Mouse (Mus musculus): ENCODE data around the gene Fyn. TPM values are rescaled to one million over a fixed set of nuclear protein-coding genes. Genes with fewer than 3 reads are reported as not detected.

The Fyn gene
- polyA plus RNA-seq, 1 experiment from 2014 or later: 42.7 TPM

DNA sequence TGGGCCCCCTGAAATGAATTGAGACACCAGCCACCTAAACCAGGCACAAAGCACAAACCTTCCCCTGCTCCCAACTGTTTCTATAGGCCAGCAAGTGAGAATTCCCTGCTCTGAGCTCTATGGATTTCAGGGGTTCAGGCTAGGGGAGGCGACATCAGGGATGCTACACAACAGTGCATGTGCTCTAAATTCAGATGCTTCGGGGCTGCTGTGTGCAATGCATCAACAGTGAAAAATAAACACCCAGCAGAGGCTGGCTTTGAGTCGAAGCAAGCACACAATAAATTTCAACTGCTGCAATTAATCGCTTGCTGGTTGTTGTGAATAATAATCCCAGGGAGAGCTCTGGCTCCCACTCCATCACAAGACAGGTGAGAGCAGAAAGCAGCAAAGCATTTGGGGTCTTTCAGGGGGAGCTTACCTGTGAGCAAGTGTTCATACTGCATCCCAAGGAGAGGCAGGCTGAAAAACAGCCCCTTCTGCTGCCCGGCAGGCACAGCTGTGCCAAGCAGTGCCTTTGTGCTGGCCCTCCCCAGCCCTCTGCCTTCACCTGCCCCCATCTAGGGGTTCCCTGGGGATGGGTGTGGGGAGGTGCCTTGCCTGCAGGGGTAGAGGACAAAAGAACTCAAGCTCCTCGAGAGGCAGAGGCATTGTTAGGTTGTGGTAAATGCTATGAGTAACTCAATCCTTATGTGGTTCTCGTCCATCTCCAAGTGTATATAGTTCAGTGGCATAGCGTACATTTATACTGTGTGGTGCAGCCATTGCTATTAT, 219.5 kb downstream of the Fyn start:
- Histone ChIP-seq H3K4me3 (ENCODE audit: low read depth, low read length) (no peak overlapping the region), H3K9ac (ENCODE audit: low read length) (peak overlapping the region; percentile 20; the same call in 1 of the 2 replicates), H3K4me2 (ENCODE audit: low read depth, low read length, severe bottlenecking) (no peak overlapping the region), H3K36me3 (ENCODE audit: control insufficient read depth, insufficient read depth, low read length) (no peaks in the 10 kb centered on the region), H3K9me3 (ENCODE audit: control insufficient read depth, low read length) (no peaks in the 10 kb centered on the region), H3K27ac (ENCODE audit: low read depth, low read length) (peak overlapping the region; percentile 12; the same call in 1 of the 2 replicates), H3K27me3 (ENCODE audit: control insufficient read depth, insufficient read depth, low read length) (no peaks in the 10 kb centered on the region), H3K4me1 (replicated peaks; ENCODE audit: control insufficient read depth, insufficient read depth, low read length) (peaks cover 5% of the 10 kb centered on the region; the same call in 1 of the 2 replicates)
- DNase-seq (ENCODE audit: low spot score) (peak; percentile 44), ATAC-seq (replicated peaks; ENCODE audit: low FRiP score) (no peak; the same call in 1 of the 2 replicates)
- 60% methylated on average over 8 of the region's 8 CpGs for WGBS

DNA sequence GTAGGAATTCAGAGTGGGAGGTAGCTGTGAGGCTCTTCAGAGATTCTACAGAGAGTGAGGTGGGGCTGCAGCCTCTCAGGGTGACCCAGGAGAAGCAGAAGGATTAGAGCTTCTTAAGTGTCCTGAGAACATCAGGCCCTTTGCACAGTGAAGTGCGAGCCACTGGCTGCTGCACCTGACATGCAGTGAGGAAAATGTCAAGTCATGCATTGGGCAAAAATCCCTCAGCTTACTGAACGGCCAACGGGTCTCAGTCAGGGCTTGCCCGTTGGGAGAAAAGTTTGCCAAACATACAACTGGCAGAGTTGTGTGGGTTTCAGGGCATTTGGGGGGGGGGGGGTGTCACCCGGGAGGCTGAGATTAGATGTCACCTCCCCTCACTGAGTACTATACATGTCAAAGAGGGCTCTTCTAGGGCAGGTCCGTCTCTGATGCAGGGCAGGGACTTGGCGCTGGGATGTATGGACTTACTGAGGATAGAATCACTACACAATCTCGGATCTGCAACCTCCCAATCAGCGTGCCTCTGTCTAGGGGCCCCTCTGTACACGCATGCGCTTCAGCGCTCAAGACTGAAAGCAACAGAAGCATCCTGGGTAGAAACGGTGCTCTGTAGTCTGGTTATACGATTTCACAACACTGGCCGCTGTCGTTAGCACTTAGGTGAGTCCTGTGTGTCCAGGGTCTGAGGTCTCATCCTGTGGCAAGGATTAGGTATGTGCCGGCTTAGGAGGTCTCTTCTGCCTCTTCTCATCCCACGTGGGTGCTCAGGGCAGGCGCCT, 221.3 kb downstream of the Fyn start:
- WGBS: 82% methylated on average over 19 of the region's 19 CpGs
- DNase-seq (ENCODE audit: low spot score): peak; percentile 48

DNA sequence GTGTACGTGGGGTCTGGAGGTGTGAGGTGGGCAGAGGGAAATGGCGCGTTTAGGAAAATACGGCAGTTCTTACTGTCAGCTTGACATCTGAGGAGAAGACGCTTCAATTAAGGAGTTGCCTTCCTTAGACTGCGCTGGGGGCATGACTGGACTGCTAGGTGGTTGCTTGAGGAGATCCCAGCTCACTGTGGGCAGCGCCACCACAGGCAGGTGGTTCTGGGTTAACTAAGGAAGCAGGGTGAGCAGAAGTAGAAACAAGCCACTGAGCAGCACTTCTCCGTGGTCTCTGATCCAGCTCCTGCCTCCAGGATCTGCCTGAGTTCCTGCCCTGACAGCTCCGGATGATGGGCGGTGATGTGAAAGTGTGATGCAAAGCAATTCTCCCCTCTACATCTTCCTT, 222.0 kb downstream of the Fyn start:
- WGBS: 92% methylated on average over 10 of the region's 10 CpGs
- no peaks in the 10 kb centered on the region for H3K9me3 ChIP-seq (ENCODE audit: control insufficient read depth, low read length)
- peak; percentile 37 for DNase-seq (ENCODE audit: low spot score)
- no peak overlapping the region for H3K27ac ChIP-seq (ENCODE audit: low read depth, low read length)
- ATAC-seq (replicated peaks; ENCODE audit: low FRiP score): no peak
- H3K4me3 ChIP-seq (ENCODE audit: low read depth, low read length): no peak overlapping the region
- H3K9ac ChIP-seq (ENCODE audit: low read length): no peak overlapping the region
- no peak overlapping the region for H3K4me2 ChIP-seq (ENCODE audit: low read depth, low read length, severe bottlenecking)
- no peaks in the 10 kb centered on the region for H3K27me3 ChIP-seq (ENCODE audit: control insufficient read depth, insufficient read depth, low read length)
- H3K4me1 ChIP-seq (replicated peaks; ENCODE audit: control insufficient read depth, insufficient read depth, low read length): peaks cover 5% of the 10 kb centered on the region; the same call in 1 of the 2 replicates
- no peaks in the 10 kb centered on the region for H3K36me3 ChIP-seq (ENCODE audit: control insufficient read depth, insufficient read depth, low read length)

More for the DNA sequence above, 221.3 kb downstream of the Fyn start:
- no peak overlapping the region for H3K4me3 ChIP-seq (ENCODE audit: low read depth, low read length)
- H3K9ac ChIP-seq (ENCODE audit: low read length): no peak overlapping the region
- H3K27me3 ChIP-seq (ENCODE audit: control insufficient read depth, insufficient read depth, low read length): no peaks in the 10 kb centered on the region
- H3K36me3 ChIP-seq (ENCODE audit: control insufficient read depth, insufficient read depth, low read length): no peaks in the 10 kb centered on the region
- ATAC-seq (replicated peaks; ENCODE audit: low FRiP score): no peak
- no peak overlapping the region for H3K27ac ChIP-seq (ENCODE audit: low read depth, low read length)
- H3K4me1 ChIP-seq (replicated peaks; ENCODE audit: control insufficient read depth, insufficient read depth, low read length): peaks cover 5% of the 10 kb centered on the region; the same call in 1 of the 2 replicates
- H3K4me2 ChIP-seq (ENCODE audit: low read depth, low read length, severe bottlenecking): no peak overlapping the region
- H3K9me3 ChIP-seq (ENCODE audit: control insufficient read depth, low read length): no peaks in the 10 kb centered on the region

DNA sequence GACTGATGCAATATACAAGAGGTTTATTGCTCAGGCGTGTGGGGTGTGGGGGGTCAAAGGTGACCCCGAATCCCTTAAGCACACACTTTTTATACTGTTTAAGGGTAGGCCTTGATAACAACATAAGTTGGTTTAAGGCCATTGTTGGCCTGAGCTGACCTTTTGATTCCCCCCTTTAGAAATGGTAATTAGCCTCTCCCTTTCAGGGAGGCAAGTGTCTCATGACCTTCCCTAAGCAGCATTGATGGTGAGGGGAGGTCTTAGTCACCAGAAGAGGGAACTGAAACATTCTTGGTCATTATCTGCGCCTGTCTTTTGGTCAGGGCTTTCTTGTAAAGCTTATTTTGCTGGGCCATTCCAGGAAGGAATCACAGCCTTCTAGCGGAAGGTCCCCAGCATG, 223.8 kb downstream of the Fyn start:
- ATAC-seq (replicated peaks; ENCODE audit: low FRiP score): no peak
- Histone ChIP-seq H3K9ac (ENCODE audit: low read length) (no peak overlapping the region), H3K4me1 (replicated peaks; ENCODE audit: control insufficient read depth, insufficient read depth, low read length) (peaks cover 8% of the 10 kb centered on the region; the same call in 1 of the 2 replicates), H3K27me3 (ENCODE audit: control insufficient read depth, insufficient read depth, low read length) (no peaks in the 10 kb centered on the region), H3K4me3 (ENCODE audit: low read depth, low read length) (no peak overlapping the region), H3K36me3 (ENCODE audit: control insufficient read depth, insufficient read depth, low read length) (no peaks in the 10 kb centered on the region), H3K27ac (ENCODE audit: low read depth, low read length) (no peak overlapping the region), H3K9me3 (ENCODE audit: control insufficient read depth, low read length) (no peaks in the 10 kb centered on the region), H3K4me2 (ENCODE audit: low read depth, low read length, severe bottlenecking) (no peak overlapping the region)
- peak; percentile 4 for DNase-seq (ENCODE audit: low spot score)
- 64% methylated on average over 4 of the region's 4 CpGs for WGBS

DNA sequence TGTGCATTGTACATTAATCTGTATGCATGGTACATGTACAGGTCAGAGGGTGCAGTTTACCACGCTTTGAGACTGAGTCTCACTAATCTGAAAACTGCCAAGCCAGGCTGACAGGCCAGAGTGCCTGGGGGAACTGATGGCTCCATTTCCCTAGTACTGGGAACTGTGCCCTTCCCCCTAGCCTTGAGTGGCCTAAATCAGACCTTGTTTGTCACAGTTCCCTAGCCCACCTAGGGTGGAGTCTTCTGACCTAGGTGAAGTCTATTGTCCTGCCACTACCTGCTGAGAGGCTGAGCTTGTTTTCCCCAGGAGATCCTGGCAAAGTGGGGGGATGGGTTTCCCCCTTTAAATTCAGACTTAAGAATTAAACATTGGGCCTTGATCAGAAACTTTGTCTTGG, 226.1 kb downstream of the Fyn start:
- Histone ChIP-seq H3K27ac (ENCODE audit: low read depth, low read length) (no peak overlapping the region), H3K4me1 (replicated peaks; ENCODE audit: control insufficient read depth, insufficient read depth, low read length) (peaks cover 8% of the 10 kb centered on the region; the same call in 1 of the 2 replicates), H3K4me2 (ENCODE audit: low read depth, low read length, severe bottlenecking) (no peak overlapping the region), H3K4me3 (ENCODE audit: low read depth, low read length) (no peak overlapping the region), H3K36me3 (ENCODE audit: control insufficient read depth, insufficient read depth, low read length) (no peaks in the 10 kb centered on the region), H3K9ac (ENCODE audit: low read length) (no peak overlapping the region), H3K9me3 (ENCODE audit: control insufficient read depth, low read length) (no peaks in the 10 kb centered on the region), H3K27me3 (ENCODE audit: control insufficient read depth, insufficient read depth, low read length) (no peaks in the 10 kb centered on the region)
- ATAC-seq (replicated peaks; ENCODE audit: low FRiP score) (no peak), DNase-seq (ENCODE audit: low spot score) (peak; percentile 15)
- 75% methylated on average over 1 of the region's 1 CpGs for WGBS

DNA sequence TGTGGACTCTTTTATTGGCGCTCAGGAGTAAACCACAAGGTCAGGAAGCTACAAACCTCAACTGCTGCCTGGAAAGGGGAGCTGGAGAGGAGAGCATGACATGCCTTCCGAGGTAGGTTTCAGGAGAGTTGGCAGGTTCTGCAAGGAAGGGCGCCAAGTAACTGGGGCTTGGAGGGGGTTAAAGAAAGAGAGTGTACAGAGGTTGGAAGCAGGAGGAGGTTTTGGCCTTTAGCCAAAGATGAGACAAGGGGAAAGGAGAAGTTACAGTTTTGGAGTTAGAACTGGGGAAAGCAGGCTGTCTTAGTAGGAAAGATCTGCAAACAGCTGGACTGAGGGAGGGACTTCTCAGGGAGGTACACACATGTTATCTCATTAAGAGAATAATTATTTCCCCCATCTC, 227.2 kb downstream of the Fyn start:
- H3K9ac ChIP-seq (ENCODE audit: low read length): no peak overlapping the region
- WGBS: 90% methylated on average over 3 of the region's 3 CpGs
- no peaks in the 10 kb centered on the region for H3K36me3 ChIP-seq (ENCODE audit: control insufficient read depth, insufficient read depth, low read length)
- peaks cover 8% of the 10 kb centered on the region; the same call in 1 of the 2 replicates for H3K4me1 ChIP-seq (replicated peaks; ENCODE audit: control insufficient read depth, insufficient read depth, low read length)
- DNase-seq (ENCODE audit: low spot score) (peak; percentile 28), ATAC-seq (replicated peaks; ENCODE audit: low FRiP score) (no peak)
- H3K4me3 ChIP-seq (ENCODE audit: low read depth, low read length): no peak overlapping the region
- no peaks in the 10 kb centered on the region for H3K27me3 ChIP-seq (ENCODE audit: control insufficient read depth, insufficient read depth, low read length)
- H3K9me3 ChIP-seq (ENCODE audit: control insufficient read depth, low read length): no peaks in the 10 kb centered on the region
- no peak overlapping the region for H3K4me2 ChIP-seq (ENCODE audit: low read depth, low read length, severe bottlenecking)
- H3K27ac ChIP-seq (ENCODE audit: low read depth, low read length): no peak overlapping the region

DNA sequence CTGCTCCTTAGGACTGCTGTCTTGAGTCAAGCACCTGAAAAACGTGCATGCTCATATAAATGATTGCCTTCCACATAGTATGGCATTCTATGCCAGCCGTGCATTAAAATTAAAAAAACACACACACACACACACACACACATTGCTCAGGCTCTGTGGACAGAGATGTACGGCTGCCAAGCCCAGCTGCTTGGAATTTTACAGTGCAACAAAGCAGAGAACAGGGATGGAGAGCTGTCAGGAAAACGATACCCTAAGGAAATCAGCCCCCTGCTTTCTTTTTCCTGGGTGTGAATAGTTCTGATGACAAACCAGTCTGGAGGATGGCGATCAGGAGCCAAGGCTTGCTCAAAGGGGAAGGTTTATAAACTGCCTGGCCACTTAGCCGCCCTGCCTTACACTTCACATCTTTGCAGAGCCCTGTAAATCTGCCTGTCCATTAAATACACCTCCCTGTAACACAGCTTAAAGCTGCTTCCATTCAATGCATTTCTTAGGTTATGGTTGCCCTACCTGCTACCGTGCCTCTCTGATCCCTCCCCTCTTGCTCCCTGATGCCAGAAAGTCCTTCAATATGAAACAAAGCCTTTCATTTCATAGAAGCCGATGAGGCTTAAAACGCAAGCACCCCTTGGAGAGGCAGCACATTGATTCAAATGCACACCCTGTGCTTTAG, 228.6 kb downstream of the Fyn start:
- no peaks in the 10 kb centered on the region for H3K9me3 ChIP-seq (ENCODE audit: control insufficient read depth, low read length)
- no peak overlapping the region for H3K4me3 ChIP-seq (ENCODE audit: low read depth, low read length)
- peak; percentile 43 for DNase-seq (ENCODE audit: low spot score)
- no peak overlapping the region for H3K4me2 ChIP-seq (ENCODE audit: low read depth, low read length, severe bottlenecking)
- peaks cover 8% of the 10 kb centered on the region; the same call in 1 of the 2 replicates for H3K4me1 ChIP-seq (replicated peaks; ENCODE audit: control insufficient read depth, insufficient read depth, low read length)
- no peak overlapping the region; the same call in 1 of the 2 replicates for H3K9ac ChIP-seq (ENCODE audit: low read length)
- no peaks in the 10 kb centered on the region for H3K36me3 ChIP-seq (ENCODE audit: control insufficient read depth, insufficient read depth, low read length)
- no peak for ATAC-seq (replicated peaks; ENCODE audit: low FRiP score)
- H3K27me3 ChIP-seq (ENCODE audit: control insufficient read depth, insufficient read depth, low read length): no peaks in the 10 kb centered on the region
- no peak overlapping the region for H3K27ac ChIP-seq (ENCODE audit: low read depth, low read length)
- 43% methylated on average over 9 of the region's 9 CpGs for WGBS

DNA sequence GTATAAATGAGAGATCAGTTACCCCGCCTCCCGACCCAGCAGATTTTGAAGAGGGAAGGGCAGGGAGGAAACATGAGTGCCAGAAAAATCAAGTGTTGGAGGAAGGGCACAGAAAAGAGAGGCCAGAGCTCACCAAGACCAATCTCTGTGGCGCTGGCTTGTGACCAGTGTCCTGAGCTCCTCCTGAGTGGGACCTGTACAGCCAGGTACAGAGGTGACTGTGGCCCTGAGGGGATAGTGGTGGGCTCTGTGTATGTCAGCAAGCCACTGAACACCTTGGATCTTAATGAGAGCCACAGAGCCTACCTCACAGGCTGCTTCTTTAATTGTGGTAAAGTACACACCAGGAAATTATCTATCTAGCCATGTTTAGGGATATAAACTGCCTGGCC, 229.1 kb downstream of the Fyn start:
- no peaks in the 10 kb centered on the region for H3K36me3 ChIP-seq (ENCODE audit: control insufficient read depth, insufficient read depth, low read length)

More for the DNA sequence above, 229.1 kb downstream of the Fyn start:
- no peak overlapping the region for H3K4me3 ChIP-seq (ENCODE audit: low read depth, low read length)
- no peaks in the 10 kb centered on the region for H3K27me3 ChIP-seq (ENCODE audit: control insufficient read depth, insufficient read depth, low read length)
- no peaks in the 10 kb centered on the region for H3K9me3 ChIP-seq (ENCODE audit: control insufficient read depth, low read length)
- no peak for ATAC-seq (replicated peaks; ENCODE audit: low FRiP score)
- no peak for DNase-seq (ENCODE audit: low spot score)
- H3K4me2 ChIP-seq (ENCODE audit: low read depth, low read length, severe bottlenecking): no peak overlapping the region
- no peak overlapping the region for H3K27ac ChIP-seq (ENCODE audit: low read depth, low read length)
- WGBS: 35% methylated on average over 3 of the region's 3 CpGs
- H3K9ac ChIP-seq (ENCODE audit: low read length): no peak overlapping the region; the same call in 1 of the 2 replicates
- H3K4me1 ChIP-seq (replicated peaks; ENCODE audit: control insufficient read depth, insufficient read depth, low read length): peaks cover 8% of the 10 kb centered on the region; the same call in 1 of the 2 replicates

Data from forebrain, embryonic 11.5 days (tissue).